ENCODE assay signal across 17 mouse cellular contexts in genomic region chr12:25427911-25428642, GRCm38 (mm10).
DNase-seq lines count a peak whose midpoint lies in the region; ATAC-seq and TF ChIP-seq lines count a peak whose summit lies in the region.
"Had no signal": no experiment of that assay in that cellular context is flagged by ENCODE, and none has a peak within 500 bp of the region (broad histone marks: within the 10 kb centered on the region; RNA-seq: fewer than 3 reads in every experiment).

No protein-coding gene starts in this region.

- H3K9me3 ChIP-seq in midbrain, embryonic 11.5 days (ENCODE audit: control insufficient read depth, low read length), result no peaks in the 10 kb centered on the region
- no peaks in the 10 kb centered on the region for H3K9me3 ChIP-seq in midbrain, embryonic 13.5 days
- no peaks in the 10 kb centered on the region for H3K9me3 ChIP-seq in stomach, postnatal 0 days (ENCODE audit: control insufficient read depth, low read length)
- H3K9me3 ChIP-seq: forebrain, embryonic 13.5 days; hindbrain, embryonic 13.5 days; liver, embryonic 12.5 days; lung, embryonic 15.5 days had no signal

- H3K9ac ChIP-seq in midbrain, embryonic 11.5 days (ENCODE audit: low read length), result no peak overlapping the region
- no peak overlapping the region for H3K9ac ChIP-seq in midbrain, embryonic 13.5 days (replicated peaks)
- no peak overlapping the region for H3K9ac ChIP-seq in stomach, postnatal 0 days (ENCODE audit: low read length)
- H3K9ac ChIP-seq: forebrain, embryonic 13.5 days; hindbrain, embryonic 13.5 days; liver, embryonic 12.5 days; lung, embryonic 15.5 days had no signal

- 88% methylated on average over 11 of the region's 11 CpGs for WGBS in midbrain, embryonic 11.5 days
- WGBS in midbrain, embryonic 13.5 days, result 84% methylated on average over 11 of the region's 11 CpGs
- 81% methylated on average over 11 of the region's 11 CpGs for WGBS in stomach, postnatal 0 days

- no peak overlapping the region for H3K4me3 ChIP-seq in midbrain, embryonic 11.5 days (ENCODE audit: low read depth, low read length)
- no peak overlapping the region for H3K4me3 ChIP-seq in midbrain, embryonic 13.5 days (replicated peaks)
- no peak overlapping the region for H3K4me3 ChIP-seq in stomach, postnatal 0 days (ENCODE audit: low read depth, low read length)
- H3K4me3 ChIP-seq: forebrain, embryonic 13.5 days; hindbrain, embryonic 13.5 days; liver, embryonic 12.5 days; lung, embryonic 15.5 days had no signal

- no peak for TF ChIP-seq EP300 in stomach, postnatal 0 days (optimal IDR thresholded peaks at IDR 0.05)

- H3K27ac ChIP-seq in midbrain, embryonic 11.5 days (ENCODE audit: low read depth, low read length), result no peak overlapping the region
- no peak overlapping the region for H3K27ac ChIP-seq in midbrain, embryonic 13.5 days
- H3K27ac ChIP-seq in stomach, postnatal 0 days (replicated peaks), result no peak overlapping the region
- H3K27ac ChIP-seq: forebrain, embryonic 13.5 days; hindbrain, embryonic 13.5 days; liver, embryonic 12.5 days; lung, embryonic 15.5 days had no signal

- peak; percentile 20 for DNase-seq in heart, adult 8-10 months (ENCODE audit: low spot score)
- no peak for DNase-seq in heart, adult 18-20 months
- peak; percentile 51 for DNase-seq in midbrain, embryonic 11.5 days (ENCODE audit: low spot score, missing footprints)
- DNase-seq in fibroblast of lung, adult 2 months (ENCODE audit: low read depth), result peak; percentile 4
- DNase-seq in stomach, postnatal 0 days (ENCODE audit: low spot score), result no peak
- DNase-seq in spleen, postnatal 4 days (ENCODE audit: low spot score in 2 of 2), result no peak
- DNase-seq: adrenal gland, postnatal 25 days; kidney, adult 11 months; kidney, postnatal 14 days; thymus, adult 18-20 months had no signal

- no peaks in the 10 kb centered on the region for H3K4me1 ChIP-seq in midbrain, embryonic 11.5 days (ENCODE audit: control insufficient read depth, insufficient read depth, low read length)
- H3K4me1 ChIP-seq in midbrain, embryonic 13.5 days (replicated peaks), result no peaks in the 10 kb centered on the region
- H3K4me1 ChIP-seq in stomach, postnatal 0 days (replicated peaks; ENCODE audit: control insufficient read depth, insufficient read depth), result no peaks in the 10 kb centered on the region
- H3K4me1 ChIP-seq: forebrain, embryonic 13.5 days; hindbrain, embryonic 13.5 days; liver, embryonic 12.5 days; lung, embryonic 15.5 days had no signal

- H3K36me3 ChIP-seq in midbrain, embryonic 11.5 days (ENCODE audit: control insufficient read depth, insufficient read depth, low read length), result no peaks in the 10 kb centered on the region
- H3K36me3 ChIP-seq in midbrain, embryonic 13.5 days, result no peaks in the 10 kb centered on the region
- H3K36me3 ChIP-seq in stomach, postnatal 0 days (ENCODE audit: control insufficient read depth, insufficient read depth, low read length), result no peaks in the 10 kb centered on the region
- H3K36me3 ChIP-seq: hindbrain, embryonic 13.5 days; liver, embryonic 12.5 days; lung, embryonic 15.5 days had no signal

- no peak for TF ChIP-seq CTCF in stomach, postnatal 0 days (IDR thresholded peaks at IDR 0.05; ENCODE audit: low read depth)

- ATAC-seq in midbrain, embryonic 11.5 days (ENCODE audit: low FRiP score), result no peak
- no peak for ATAC-seq in midbrain, embryonic 13.5 days
- no peak for ATAC-seq in stomach, postnatal 0 days (ENCODE audit: low FRiP score, low TSS enrichment)
- ATAC-seq in monocyte, adult 5-6 weeks (replicated peaks; ENCODE audit: insufficient number of reproducible peaks, low FRiP score, low TSS enrichment, poor library complexity, severe bottlenecking), result no peak
- ATAC-seq: forebrain, embryonic 13.5 days; liver, embryonic 12.5 days; midbrain, embryonic 16.5 days had no signal

- H3K27me3 ChIP-seq in midbrain, embryonic 11.5 days (ENCODE audit: control insufficient read depth, insufficient read depth, low read length), result no peaks in the 10 kb centered on the region
- H3K27me3 ChIP-seq in midbrain, embryonic 13.5 days, result no peaks in the 10 kb centered on the region
- no peaks in the 10 kb centered on the region for H3K27me3 ChIP-seq in stomach, postnatal 0 days (ENCODE audit: control insufficient read depth, insufficient read depth, low read length)
- H3K27me3 ChIP-seq: forebrain, embryonic 13.5 days; hindbrain, embryonic 13.5 days; liver, embryonic 12.5 days; lung, embryonic 15.5 days had no signal

- no peak overlapping the region for H3K4me2 ChIP-seq in midbrain, embryonic 11.5 days
- no peak overlapping the region for H3K4me2 ChIP-seq in midbrain, embryonic 13.5 days (replicated peaks)
- no peak overlapping the region for H3K4me2 ChIP-seq in stomach, postnatal 0 days (replicated peaks; ENCODE audit: low read depth)
- H3K4me2 ChIP-seq: forebrain, embryonic 13.5 days; hindbrain, embryonic 13.5 days; liver, embryonic 12.5 days; lung, embryonic 15.5 days had no signal

Comparison
In these comparisons a context has a peak if more than half of its experiments do, and no peak if none do; other contexts are left out.
1. DNase-seq: peak in heart, adult 8-10 months (single experiment), midbrain, embryonic 11.5 days (single experiment) and fibroblast of lung, adult 2 months (single experiment); none in heart, adult 18-20 months (0 of 2), stomach, postnatal 0 days (single experiment) and spleen, postnatal 4 days (0 of 2).